Mouse (Mus musculus): ENCODE results near the gene Tspan9. TPM values are rescaled to one million over a fixed set of nuclear protein-coding genes. Genes with fewer than 3 reads are reported as not detected.

The Tspan9 gene
- polyA plus RNA-seq, 2 experiments, result 12.1 to 15.5 TPM

DNA sequence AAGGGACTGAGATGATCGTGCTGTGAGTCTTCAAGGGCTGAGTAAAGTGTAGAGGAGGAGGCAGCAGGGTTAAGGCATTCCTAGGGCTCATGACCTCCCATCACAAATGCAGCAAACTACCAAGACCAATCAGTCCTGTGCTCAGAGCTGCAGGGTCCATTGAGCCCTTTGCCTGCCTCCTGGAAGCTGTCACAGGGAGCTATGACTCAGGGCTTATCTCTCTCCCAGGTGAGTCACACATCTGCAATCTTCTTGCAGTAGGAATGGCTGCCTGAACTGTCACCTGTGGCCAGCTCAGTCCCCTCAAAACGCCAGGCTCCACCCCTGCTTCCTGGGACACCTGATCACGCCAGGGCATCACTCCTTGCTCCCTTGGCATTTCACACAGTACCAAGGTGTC lies 208.3 kb downstream of the Tspan9 start:
- Histone ChIP-seq H3K27ac (no peak overlapping the region), H3K9ac (replicated peaks) (no peak overlapping the region), H3K4me3 (ENCODE audit: insufficient read depth in 1 of 2, low read depth in 2 of 2, low read length in 2 of 2) (no peak overlapping the region), H3K4me1 (replicated peaks; ENCODE audit: control insufficient read depth in 2 of 2, insufficient read depth in 2 of 2, low read length in 1 of 2) (no peaks in the 10 kb centered on the region), H3K36me3 (replicated peaks; ENCODE audit: control insufficient read depth, insufficient read depth, low read depth) (no peaks in the 10 kb centered on the region), H3K4me2 (ENCODE audit: low read depth) (no peak overlapping the region), H3K27me3 (ENCODE audit: control insufficient read depth, insufficient read depth, low read length) (no peaks in the 10 kb centered on the region), H3K9me3 (ENCODE audit: control insufficient read depth, low read length) (no peaks in the 10 kb centered on the region)
- WGBS (ENCODE audit: insufficient replicate concordance), result 25% methylated on average over 3 of the region's 3 CpGs
- no peak for TF ChIP-seq EP300 (IDR thresholded peaks at IDR 0.05; ENCODE audit: low read depth)
- TF ChIP-seq CTCF (IDR thresholded peaks at IDR 0.05; ENCODE audit: low read depth), result no peak
- DNase-seq (ENCODE audit: low read depth in 3 of 3, low spot score in 3 of 3) (no peak), ATAC-seq (ENCODE audit: insufficient read depth) (no peak)

GRCm38 (mm10) chr6:127933841-127934240 lies 209.6 kb downstream of the Tspan9 start:
- TF ChIP-seq EP300 (IDR thresholded peaks at IDR 0.05; ENCODE audit: low read depth) (no peak), CTCF (IDR thresholded peaks at IDR 0.05; ENCODE audit: low read depth) (no peak)
- H3K9me3 ChIP-seq (ENCODE audit: control insufficient read depth, low read length), result no peaks in the 10 kb centered on the region
- no peak overlapping the region for H3K27ac ChIP-seq
- no peaks in the 10 kb centered on the region for H3K36me3 ChIP-seq (replicated peaks; ENCODE audit: control insufficient read depth, insufficient read depth, low read depth)
- ATAC-seq (ENCODE audit: insufficient read depth), result no peak
- no peak overlapping the region for H3K9ac ChIP-seq (replicated peaks)
- DNase-seq (ENCODE audit: low read depth in 3 of 3, low spot score in 3 of 3), result no peak
- WGBS (ENCODE audit: insufficient replicate concordance), result 68% methylated on average over 5 of the region's 5 CpGs
- H3K4me3 ChIP-seq (ENCODE audit: insufficient read depth in 1 of 2, low read depth in 2 of 2, low read length in 2 of 2), result no peak overlapping the region
- H3K4me1 ChIP-seq (replicated peaks; ENCODE audit: control insufficient read depth in 2 of 2, insufficient read depth in 2 of 2, low read length in 1 of 2), result no peaks in the 10 kb centered on the region
- H3K27me3 ChIP-seq (ENCODE audit: control insufficient read depth, insufficient read depth, low read length), result no peaks in the 10 kb centered on the region
- no peak overlapping the region for H3K4me2 ChIP-seq (ENCODE audit: low read depth)

- Histone ChIP-seq H3K9ac (replicated peaks) (no peak overlapping the region), H3K27me3 (ENCODE audit: control insufficient read depth, insufficient read depth, low read length) (no peaks in the 10 kb centered on the region), H3K4me3 (ENCODE audit: insufficient read depth in 1 of 2, low read depth in 2 of 2, low read length in 2 of 2) (no peak overlapping the region), H3K4me2 (ENCODE audit: low read depth) (no peak overlapping the region), H3K4me1 (replicated peaks; ENCODE audit: control insufficient read depth in 2 of 2, insufficient read depth in 2 of 2, low read length in 1 of 2) (no peaks in the 10 kb centered on the region), H3K9me3 (ENCODE audit: control insufficient read depth, low read length) (no peaks in the 10 kb centered on the region), H3K27ac (no peak overlapping the region), H3K36me3 (replicated peaks; ENCODE audit: control insufficient read depth, insufficient read depth, low read depth) (no peaks in the 10 kb centered on the region)
- 48% methylated on average over 5 of the region's 5 CpGs for WGBS (ENCODE audit: insufficient replicate concordance)
- TF ChIP-seq CTCF (IDR thresholded peaks at IDR 0.05; ENCODE audit: low read depth) (no peak), EP300 (IDR thresholded peaks at IDR 0.05; ENCODE audit: low read depth) (no peak)
- DNase-seq (ENCODE audit: low read depth in 3 of 3, low spot score in 3 of 3) (no peak), ATAC-seq (ENCODE audit: insufficient read depth) (no peak)
These were observed 210.7 kb downstream of the Tspan9 start for GRCm38 (mm10) chr6:127932697-127933096.

DNA sequence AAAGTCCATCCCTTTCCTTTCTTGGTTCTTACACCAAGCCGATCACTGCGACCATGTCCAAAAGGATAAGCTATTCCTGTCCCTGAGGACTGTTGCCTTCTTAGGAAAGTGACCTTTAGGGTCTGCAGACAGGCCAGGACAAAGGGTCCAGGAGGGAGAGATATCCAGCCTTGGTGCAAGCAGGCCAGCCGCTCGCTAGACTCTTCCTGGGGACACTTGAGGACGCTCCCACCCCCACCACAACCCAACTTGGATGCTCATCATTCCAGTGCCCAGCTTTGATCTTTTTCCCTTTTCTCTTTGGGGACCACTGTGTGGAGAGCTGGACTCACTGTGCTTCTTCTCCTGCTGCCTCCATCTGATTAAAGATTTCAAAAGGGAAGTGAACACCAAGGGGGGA lies 214.7 kb downstream of the Tspan9 start:
- DNase-seq (ENCODE audit: low read depth in 3 of 3, low spot score in 3 of 3) (no peak), ATAC-seq (ENCODE audit: insufficient read depth) (no peak)
- Histone ChIP-seq H3K4me2 (ENCODE audit: low read depth) (no peak overlapping the region), H3K9ac (replicated peaks) (no peak overlapping the region), H3K4me1 (replicated peaks; ENCODE audit: control insufficient read depth in 2 of 2, insufficient read depth in 2 of 2, low read length in 1 of 2) (no peaks in the 10 kb centered on the region), H3K4me3 (ENCODE audit: insufficient read depth in 1 of 2, low read depth in 2 of 2, low read length in 2 of 2) (no peak overlapping the region), H3K27ac (no peak overlapping the region), H3K27me3 (ENCODE audit: control insufficient read depth, insufficient read depth, low read length) (no peaks in the 10 kb centered on the region), H3K36me3 (replicated peaks; ENCODE audit: control insufficient read depth, insufficient read depth, low read depth) (no peaks in the 10 kb centered on the region), H3K9me3 (ENCODE audit: control insufficient read depth, low read length) (no peaks in the 10 kb centered on the region)
- TF ChIP-seq CTCF (IDR thresholded peaks at IDR 0.05; ENCODE audit: low read depth), result no peak
- TF ChIP-seq EP300 (IDR thresholded peaks at IDR 0.05; ENCODE audit: low read depth), result no peak
- WGBS (ENCODE audit: insufficient replicate concordance), result 67% methylated on average over 5 of the region's 5 CpGs

- ATAC-seq (ENCODE audit: insufficient read depth), result no peak
- H3K4me2 ChIP-seq (ENCODE audit: low read depth), result no peak overlapping the region
These were observed 217.5 kb downstream of the Tspan9 start for GRCm38 (mm10) chr6:127925915-127926314.

More at GRCm38 (mm10) chr6:127925915-127926314, 217.5 kb downstream of the Tspan9 start:
- H3K36me3 ChIP-seq (replicated peaks; ENCODE audit: control insufficient read depth, insufficient read depth, low read depth), result no peaks in the 10 kb centered on the region
- no peak overlapping the region for H3K27ac ChIP-seq
- TF ChIP-seq CTCF (IDR thresholded peaks at IDR 0.05; ENCODE audit: low read depth) (no peak), EP300 (IDR thresholded peaks at IDR 0.05; ENCODE audit: low read depth) (no peak)
- H3K9me3 ChIP-seq (ENCODE audit: control insufficient read depth, low read length), result no peaks in the 10 kb centered on the region
- 42% methylated on average over 9 of the region's 9 CpGs for WGBS (ENCODE audit: insufficient replicate concordance)
- H3K4me3 ChIP-seq (ENCODE audit: insufficient read depth in 1 of 2, low read depth in 2 of 2, low read length in 2 of 2), result no peak overlapping the region
- H3K4me1 ChIP-seq (replicated peaks; ENCODE audit: control insufficient read depth in 2 of 2, insufficient read depth in 2 of 2, low read length in 1 of 2), result no peaks in the 10 kb centered on the region
- DNase-seq (ENCODE audit: low read depth in 3 of 3, low spot score in 3 of 3), result no peak
- no peak overlapping the region for H3K9ac ChIP-seq (replicated peaks)
- no peaks in the 10 kb centered on the region for H3K27me3 ChIP-seq (ENCODE audit: control insufficient read depth, insufficient read depth, low read length)
